8 mouse cellular contexts compared by ENCODE assay signal in genomic region chr12:105705799-105706487, GRCm38 (mm10). TPM values are rescaled to one million over a fixed set of nuclear protein-coding genes. Genes with fewer than 3 reads are reported as not detected.
DNase-seq lines count a peak whose midpoint lies in the region; ATAC-seq and TF ChIP-seq lines count a peak whose summit lies in the region.

Gene Ak7, plus strand, starts transcription at chr12:105705976.

- in situ Hi-C loops in ES-E14 (cut with MboI; ENCODE audit: low sequenced_read_pairs in 2 of 2, unreplicated experiment in 2 of 2) = no loop called here

- H3K36me3 ChIP-seq in ES-E14 (ENCODE audit: control insufficient read depth, insufficient read depth, low read length, poor library complexity, severe bottlenecking) = no peaks in the 10 kb centered on the region
- H3K36me3 ChIP-seq in forebrain, embryonic 16.5 days (ENCODE audit: control insufficient read depth, insufficient read depth) = peaks cover 3% of the 10 kb centered on the region; the same call in 1 of the 2 replicates
- H3K36me3 ChIP-seq in hindbrain, embryonic 11.5 days (ENCODE audit: control insufficient read depth, insufficient read depth, low read length) = no peaks in the 10 kb centered on the region
- 0 out of 2 replicates have a peak, but pooled peaks cover 9% of the 10 kb centered on the region for H3K36me3 ChIP-seq in limb, embryonic 14.5 days (ENCODE audit: control insufficient read depth, insufficient read depth, low read length)
- H3K36me3 ChIP-seq in midbrain, embryonic 14.5 days (ENCODE audit: control insufficient read depth, insufficient read depth, low read length) = peaks cover 12% of the 10 kb centered on the region

- H3K9me3 ChIP-seq in ES-E14 (ENCODE audit: control insufficient read depth, insufficient read depth, low read depth, low read length) = no peaks in the 10 kb centered on the region
- no peaks in the 10 kb centered on the region for H3K9me3 ChIP-seq in forebrain, embryonic 16.5 days (ENCODE audit: control insufficient read depth, low read length)
- no peaks in the 10 kb centered on the region for H3K9me3 ChIP-seq in hindbrain, embryonic 11.5 days (ENCODE audit: control insufficient read depth, low read length)
- H3K9me3 ChIP-seq in limb, embryonic 14.5 days (ENCODE audit: control insufficient read depth, low read length) = no peaks in the 10 kb centered on the region
- H3K9me3 ChIP-seq in midbrain, embryonic 14.5 days (ENCODE audit: control insufficient read depth, low read length) = no peaks in the 10 kb centered on the region

- H3K27me3 ChIP-seq in forebrain, embryonic 16.5 days (replicated peaks; ENCODE audit: control insufficient read depth, insufficient read depth, low read length) = no peaks in the 10 kb centered on the region
- no peaks in the 10 kb centered on the region for H3K27me3 ChIP-seq in hindbrain, embryonic 11.5 days (ENCODE audit: control insufficient read depth, insufficient read depth, low read length)
- no peaks in the 10 kb centered on the region for H3K27me3 ChIP-seq in limb, embryonic 14.5 days (ENCODE audit: control insufficient read depth, insufficient read depth, low read length)
- no peaks in the 10 kb centered on the region for H3K27me3 ChIP-seq in midbrain, embryonic 14.5 days (ENCODE audit: control insufficient read depth, insufficient read depth, low read length)

- 14% methylated on average over 22 of the region's 22 CpGs for WGBS in forebrain, embryonic 16.5 days
- WGBS in hindbrain, embryonic 11.5 days = 11% methylated on average over 22 of the region's 22 CpGs
- WGBS in limb, embryonic 14.5 days = 15% methylated on average over 22 of the region's 22 CpGs
- 10% methylated on average over 22 of the region's 22 CpGs for WGBS in midbrain, embryonic 14.5 days

- peak; percentile 26; the same call in 1 of the 2 replicates for ATAC-seq in forebrain, embryonic 16.5 days
- ATAC-seq in hindbrain, embryonic 11.5 days (ENCODE audit: low FRiP score) = peak; percentile 86
- peak; percentile 83 for ATAC-seq in limb, embryonic 14.5 days (ENCODE audit: low FRiP score, low read depth)
- peak; percentile 37; the same call in 1 of the 2 replicates for ATAC-seq in midbrain, embryonic 14.5 days (ENCODE audit: low FRiP score, low TSS enrichment)

- 0 out of 4 replicates have a peak within 1 kb of the TSS, but pooled peaks of 1 of the 2 experiments have one; percentile 5 for H3K4me3 ChIP-seq in ES-E14 (ENCODE audit: insufficient read depth in 1 of 2, low read depth in 1 of 2, low read length in 2 of 2, poor library complexity in 1 of 2, severe bottlenecking in 1 of 2)
- H3K4me3 ChIP-seq in forebrain, embryonic 16.5 days (replicated peaks; ENCODE audit: low read length) = no peak within 1 kb of the TSS
- no peak within 1 kb of the TSS for H3K4me3 ChIP-seq in hindbrain, embryonic 11.5 days (ENCODE audit: low read depth, low read length)
- H3K4me3 ChIP-seq in limb, embryonic 14.5 days (replicated peaks; ENCODE audit: low read length) = 0 out of 2 replicates have a peak within 1 kb of the TSS, but pooled peaks have one; percentile 8
- no peak within 1 kb of the TSS for H3K4me3 ChIP-seq in midbrain, embryonic 14.5 days (replicated peaks; ENCODE audit: low read depth, low read length)

- H3K4me2 ChIP-seq in forebrain, embryonic 16.5 days (ENCODE audit: low read length) = peak within 1 kb of the TSS; percentile 5; the same call in 1 of the 2 replicates
- no peak within 1 kb of the TSS for H3K4me2 ChIP-seq in hindbrain, embryonic 11.5 days (replicated peaks; ENCODE audit: low read depth, low read length)
- peak within 1 kb of the TSS; percentile 33 for H3K4me2 ChIP-seq in limb, embryonic 14.5 days (replicated peaks; ENCODE audit: low read depth, low read length, severe bottlenecking)
- H3K4me2 ChIP-seq in midbrain, embryonic 14.5 days (ENCODE audit: low read length) = 0 out of 2 replicates have a peak within 1 kb of the TSS, but pooled peaks have one; percentile 6

- H3K4me1 ChIP-seq in ES-E14 (ENCODE audit: control insufficient read depth in 2 of 2, insufficient read depth in 2 of 2, low read length in 2 of 2, poor library complexity in 1 of 2) = peaks cover 3 to 8% of the 10 kb centered on the region in 2 experiments; a peak in 3 of 4 replicates
- no peaks in the 10 kb centered on the region for H3K4me1 ChIP-seq in forebrain, embryonic 16.5 days (replicated peaks; ENCODE audit: control insufficient read depth, insufficient read depth, low read length)
- no peaks in the 10 kb centered on the region for H3K4me1 ChIP-seq in hindbrain, embryonic 11.5 days (replicated peaks; ENCODE audit: control insufficient read depth, insufficient read depth, low read length)
- H3K4me1 ChIP-seq in limb, embryonic 14.5 days (ENCODE audit: control insufficient read depth, insufficient read depth, low read length) = 0 out of 2 replicates have a peak, but pooled peaks cover 2% of the 10 kb centered on the region
- peaks cover 3% of the 10 kb centered on the region; the same call in 1 of the 2 replicates for H3K4me1 ChIP-seq in midbrain, embryonic 14.5 days (ENCODE audit: control insufficient read depth, insufficient read depth, low read length)

- no peak within 1 kb of the TSS for H3K27ac ChIP-seq in ES-E14 (ENCODE audit: insufficient read depth, low read depth, low read length, poor library complexity, severe bottlenecking)
- H3K27ac ChIP-seq in forebrain, embryonic 16.5 days (ENCODE audit: low read length) = no peak within 1 kb of the TSS
- H3K27ac ChIP-seq in hindbrain, embryonic 11.5 days (ENCODE audit: low read depth, low read length) = no peak within 1 kb of the TSS
- H3K27ac ChIP-seq in limb, embryonic 14.5 days (replicated peaks; ENCODE audit: low read depth, low read length) = no peak within 1 kb of the TSS
- no peak within 1 kb of the TSS for H3K27ac ChIP-seq in midbrain, embryonic 14.5 days (replicated peaks; ENCODE audit: low read depth, low read length)

- peak; percentile 99 for DNase-seq in ES-E14 (ENCODE audit: low read depth, low spot score)
- peak; percentile 87 for DNase-seq in adrenal gland, postnatal 10 days
- DNase-seq in hindbrain, embryonic 11.5 days (ENCODE audit: low spot score) = peak; percentile 78
- peak; percentile 38 for DNase-seq in limb, embryonic 14.5 days (ENCODE audit: low spot score)
- DNase-seq in midbrain, embryonic 14.5 days = peak; percentile 45
- peak; percentile 89 for DNase-seq in testis, postnatal 14 days (ENCODE audit: low spot score)
- DNase-seq in frontal cortex, postnatal 36 days (ENCODE audit: low spot score in 2 of 2) = no peak

- TF ChIP-seq POLR2A in limb, embryonic 14.5 days (IDR thresholded peaks at IDR 0.05; ENCODE audit: borderline replicate concordance, extremely low read depth, insufficient read depth, insufficient read length) = no peak

- no peak within 1 kb of the TSS for H3K9ac ChIP-seq in ES-E14 (ENCODE audit: insufficient read depth, low read depth, low read length, poor library complexity, severe bottlenecking)
- H3K9ac ChIP-seq in forebrain, embryonic 16.5 days (replicated peaks; ENCODE audit: low read depth, low read length) = no peak within 1 kb of the TSS
- no peak within 1 kb of the TSS for H3K9ac ChIP-seq in hindbrain, embryonic 11.5 days (ENCODE audit: low read depth, low read length)
- no peak within 1 kb of the TSS for H3K9ac ChIP-seq in limb, embryonic 14.5 days (ENCODE audit: low read depth, low read length, severe bottlenecking)
- H3K9ac ChIP-seq in midbrain, embryonic 14.5 days (replicated peaks; ENCODE audit: low read length) = no peak within 1 kb of the TSS

TF ChIP-seq in ES-E14, 5 proteins besides CTCF, POLR2A, EP300 and RAD21:
- TF ChIP-seq MAFK (IDR thresholded peaks at IDR 0.05; ENCODE audit: insufficient read depth, low read depth, low read length) = no peak
- TF ChIP-seq CHD2 (IDR thresholded peaks at IDR 0.05; ENCODE audit: low read depth, low read length) = no peak
- no peak for TF ChIP-seq ZNF384 (IDR thresholded peaks at IDR 0.05; ENCODE audit: low read depth, low read length)
- no peak for TF ChIP-seq HCFC1 (IDR thresholded peaks at IDR 0.05; ENCODE audit: borderline replicate concordance, insufficient read depth, low read length)
- no peak for TF ChIP-seq ZC3H11A (IDR thresholded peaks at IDR 0.05; ENCODE audit: borderline replicate concordance, low read depth, low read length)

RNA-seq across cellular contexts. Expression of gene Ak7, which starts in this region (rescaled TPM):
- total RNA-seq in ES-E14 (2012; rRNA removed) = 2.3 and 6.5 TPM in 2 replicates
- total RNA-seq in adrenal gland, postnatal 10 days (2021) = under 1 TPM; 0.12 to 0.18 TPM
- polyA plus RNA-seq in forebrain, embryonic 16.5 days (2015; fragmentation: Nextera tagmentation; extraction: Ambion mirVana) = 0.99 and 1.2 TPM in 2 replicates
- polyA plus RNA-seq in hindbrain, embryonic 11.5 days (2014; fragmentation: Nextera tagmentation; extraction: Ambion mirVana) = 1.1 and 1.8 TPM in 2 replicates
- 0.05 and 0.33 TPM in 2 replicates for polyA plus RNA-seq in limb, embryonic 14.5 days (2012; rRNA removed)
- polyA plus RNA-seq in limb, embryonic 14.5 days (2014; fragmentation: Nextera tagmentation; extraction: Ambion mirVana) = 0.14 TPM in 1 of 2 replicates, not detected in the other
- 0.33 and 0.72 TPM in 2 replicates for polyA plus RNA-seq in midbrain, embryonic 14.5 days (2014; fragmentation: Nextera tagmentation; extraction: Ambion mirVana)

Comparison
In these comparisons a context has a peak if more than half of its experiments do, and no peak if none do; other contexts are left out.
1. Peak in DNase-seq in adrenal gland, postnatal 10 days; RNA of the gene not detected or under 1 TPM.
2. Peak in DNase-seq, ATAC-seq, H3K4me3 ChIP-seq and H3K4me2 ChIP-seq in limb, embryonic 14.5 days; RNA of the gene not detected or under 1 TPM.
3. Peak in DNase-seq, ATAC-seq and H3K4me2 ChIP-seq in midbrain, embryonic 14.5 days; RNA of the gene not detected or under 1 TPM.
4. DNase-seq: peak in ES-E14 (single experiment), hindbrain, embryonic 11.5 days (single experiment) and testis, postnatal 14 days (single experiment); none in frontal cortex, postnatal 36 days (0 of 2).
5. ATAC-seq: peak in every context shown above with its lines; median percentile 86 in hindbrain, embryonic 11.5 days; 83 in limb, embryonic 14.5 days; 37 in midbrain, embryonic 14.5 days; 26 in forebrain, embryonic 16.5 days.